Mouse (Mus musculus) megakaryocyte, embryonic 14.5 days (primary cell): Measurements from ENCODE around the gene Efna2.

Experiments used
- FLI1 ChIP-seq: IDR thresholded peaks from 2 replicates; pipeline ENCODE4 v1.6.1; 2012; ENCODE audit warnings: low read length, inconsistent platforms, mixed read lengths
- GATA1 ChIP-seq: IDR thresholded peaks from 3 replicates; pipeline ENCODE4 v1.6.1; 2012; ENCODE audit warnings: mixed read lengths, low read length, inconsistent platforms, borderline replicate concordance

DNA sequence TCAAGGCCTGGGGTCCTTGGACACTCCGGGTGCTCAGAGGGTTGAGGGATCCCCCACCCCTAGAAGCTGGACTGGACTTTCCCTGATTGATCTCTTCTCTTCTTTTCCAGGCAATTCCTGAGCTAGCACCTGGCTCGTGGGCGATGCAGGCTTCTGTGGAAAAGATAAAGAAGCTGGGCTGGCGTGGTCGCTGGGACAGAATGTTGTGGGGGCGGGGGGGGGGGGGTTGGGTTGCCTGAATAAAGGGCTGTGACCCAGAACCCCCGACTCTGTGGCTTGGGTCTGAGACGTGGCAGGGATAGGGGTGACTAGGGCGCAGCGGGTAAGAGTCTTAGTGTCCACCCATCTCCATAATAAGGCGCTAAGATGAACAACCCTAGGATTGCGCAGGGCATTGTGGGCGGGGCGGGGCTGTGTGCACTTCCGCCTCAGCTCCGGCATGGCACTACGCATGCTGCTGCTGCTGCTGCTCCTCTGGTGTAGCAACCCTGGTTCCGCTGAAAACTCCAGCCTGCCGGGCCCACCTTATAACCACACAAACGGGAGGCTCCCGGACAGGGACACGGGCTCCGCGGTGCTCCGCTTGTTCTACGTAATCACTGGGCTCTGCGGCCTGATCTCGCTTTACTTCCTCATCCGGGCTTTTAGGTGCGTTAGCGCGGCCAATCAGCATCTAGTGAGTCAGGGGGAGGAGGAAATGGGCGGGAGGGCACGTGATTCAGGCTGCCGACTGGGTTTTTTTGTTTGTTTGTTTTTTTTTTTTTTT is 6.6 kb upstream of the Efna2 start, which contains the start of gene 1600002K03Rik:
- TF ChIP-seq GATA1 (no peak), FLI1 (no peak)
